Mouse (Mus musculus): ENCODE data around the gene Pla2g10. TPM values are rescaled to one million over a fixed set of nuclear protein-coding genes. Genes with fewer than 3 reads are reported as not detected.

Pla2g10 gene
- polyA plus RNA-seq, 1 experiment from 2014 or later = 0.51 TPM

DNA sequence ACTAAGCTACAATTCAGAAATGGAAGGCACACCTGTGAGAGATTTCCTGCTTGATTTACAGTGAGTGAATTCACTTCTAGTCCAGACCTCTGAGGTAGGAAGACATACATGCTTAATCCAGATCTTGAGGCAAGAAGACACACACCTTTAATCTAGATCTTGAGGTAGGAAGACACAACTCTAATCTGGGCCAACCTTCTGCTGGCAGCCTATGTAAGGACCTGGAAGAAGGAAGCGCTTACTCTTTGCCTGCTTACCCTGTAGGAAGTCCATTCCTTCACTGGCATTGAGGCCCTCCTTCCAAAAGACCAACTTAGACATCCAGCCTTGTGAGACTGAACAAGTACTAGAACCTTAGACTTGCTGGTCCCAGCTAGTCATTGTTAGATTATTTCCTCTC lies 61.5 kb downstream of the Pla2g10 start:
- WGBS = 100% methylated on average over 1 of the region's 1 CpGs
- no peaks in the 10 kb centered on the region for H3K36me3 ChIP-seq (ENCODE audit: control insufficient read depth, insufficient read depth, low read length)
- no peak overlapping the region for H3K27ac ChIP-seq (ENCODE audit: low read depth, low read length)
- no peak for ATAC-seq
- H3K27me3 ChIP-seq (replicated peaks; ENCODE audit: control insufficient read depth, insufficient read depth, low read length) = no peaks in the 10 kb centered on the region
- no peak overlapping the region for H3K9ac ChIP-seq (ENCODE audit: low read depth, low read length)
- H3K4me2 ChIP-seq (ENCODE audit: low read length) = no peak overlapping the region
- H3K4me1 ChIP-seq (ENCODE audit: control insufficient read depth, insufficient read depth, low read depth, low read length) = peaks cover 17% of the 10 kb centered on the region
- no peak overlapping the region for H3K4me3 ChIP-seq (ENCODE audit: low read length)
- no peaks in the 10 kb centered on the region for H3K9me3 ChIP-seq (ENCODE audit: control insufficient read depth, low read length)

- Histone ChIP-seq H3K36me3 (ENCODE audit: control insufficient read depth, insufficient read depth, low read length) (no peaks in the 10 kb centered on the region), H3K27me3 (replicated peaks; ENCODE audit: control insufficient read depth, insufficient read depth, low read length) (no peaks in the 10 kb centered on the region), H3K9me3 (ENCODE audit: control insufficient read depth, low read length) (no peaks in the 10 kb centered on the region), H3K4me1 (ENCODE audit: control insufficient read depth, insufficient read depth, low read depth, low read length) (peaks cover 17% of the 10 kb centered on the region), H3K27ac (ENCODE audit: low read depth, low read length) (peak overlapping the region; percentile 75), H3K4me2 (ENCODE audit: low read length) (peak overlapping the region; percentile 87), H3K4me3 (ENCODE audit: low read length) (peak overlapping the region; percentile 82), H3K9ac (ENCODE audit: low read depth, low read length) (peak overlapping the region; percentile 87)
- 80% methylated on average over 10 of the region's 10 CpGs for WGBS
- no peak for ATAC-seq
These were observed 62.2 kb downstream of the Pla2g10 start for GRCm38 (mm10) chr16:13668402-13669108.

GRCm38 (mm10) chr16:13667878-13668343 lies 62.9 kb downstream of the Pla2g10 start, which contains the start of gene Parn:
Parn (minus strand) TSS chr16:13668170.
- peak; percentile 93 for ATAC-seq
- Histone ChIP-seq H3K4me3 (ENCODE audit: low read length) (peak within 1 kb of the TSS; percentile 82), H3K36me3 (ENCODE audit: control insufficient read depth, insufficient read depth, low read length) (no peaks in the 10 kb centered on the region; the same call in 1 of the 2 replicates), H3K27ac (ENCODE audit: low read depth, low read length) (peak within 1 kb of the TSS; percentile 75), H3K4me1 (ENCODE audit: control insufficient read depth, insufficient read depth, low read depth, low read length) (peaks cover 15% of the 10 kb centered on the region), H3K9me3 (ENCODE audit: control insufficient read depth, low read length) (no peaks in the 10 kb centered on the region), H3K9ac (ENCODE audit: low read depth, low read length) (peak within 1 kb of the TSS; percentile 87), H3K4me2 (ENCODE audit: low read length) (peak within 1 kb of the TSS; percentile 87), H3K27me3 (replicated peaks; ENCODE audit: control insufficient read depth, insufficient read depth, low read length) (no peaks in the 10 kb centered on the region)
- WGBS = under 1% methylated on average over 34 of the region's 35 CpGs

Other genes with a start within 250 kb of the Pla2g10 start
- 31.4 and 31.7 TPM in 2 replicates for gene Parn, start 62.8 kb downstream of the Pla2g10 start, polyA plus RNA-seq (2015; fragmentation: Nextera tagmentation; extraction: Ambion mirVana)
- gene Bfar, start 59.1 kb downstream of the Pla2g10 start, polyA plus RNA-seq (2015; fragmentation: Nextera tagmentation; extraction: Ambion mirVana) = 50.9 and 52.2 TPM in 2 replicates
- gene 3110001I22Rik, start 59.1 kb downstream of the Pla2g10 start, polyA plus RNA-seq (2015; fragmentation: Nextera tagmentation; extraction: Ambion mirVana) = 6.0 and 6.7 TPM in 2 replicates
- 76.6 and 88.3 TPM in 2 replicates for gene Rrn3, start 49.7 kb upstream of the Pla2g10 start, polyA plus RNA-seq (2015; fragmentation: Nextera tagmentation; extraction: Ambion mirVana)
- gene Ntan1, start 87.9 kb upstream of the Pla2g10 start, polyA plus RNA-seq (2015; fragmentation: Nextera tagmentation; extraction: Ambion mirVana) = 204 and 217 TPM in 2 replicates
- 74.1 and 77.1 TPM in 2 replicates for gene Pdxdc1, start 172.1 kb upstream of the Pla2g10 start, polyA plus RNA-seq (2015; fragmentation: Nextera tagmentation; extraction: Ambion mirVana)
- 39.3 and 46.2 TPM in 2 replicates for gene Mpv17l, start 172.2 kb upstream of the Pla2g10 start, polyA plus RNA-seq (2015; fragmentation: Nextera tagmentation; extraction: Ambion mirVana)